Mouse (Mus musculus): ENCODE measurements around the gene Jarid2.
"Not testable (repeated sequence)": the region's sequence is repeated elsewhere in the genome, so short reads cannot be mapped to it uniquely, and the experiment has no call there.

Gene Jarid2

GRCm38 (mm10) chr13:44729424-44729971 lies at the start of gene Jarid2:
Jarid2 (plus strand) TSS chr13:44729474.
- peak; percentile 70 for DNase-seq

GRCm38 (mm10) chr13:44681051-44681450 lies 48.2 kb upstream of the Jarid2 start:
- no peak for DNase-seq

GRCm38 (mm10) chr13:44688140-44688539 lies 41.1 kb upstream of the Jarid2 start:
- no peak for DNase-seq

- DNase-seq, result no peak
These were observed 31.6 kb upstream of the Jarid2 start for GRCm38 (mm10) chr13:44697628-44698027.

- DNase-seq, result no peak
These were observed 25.1 kb upstream of the Jarid2 start for GRCm38 (mm10) chr13:44704036-44704801.

GRCm38 (mm10) chr13:44705031-44705742 lies 24.1 kb upstream of the Jarid2 start:
- peak; percentile 25 for DNase-seq

GRCm38 (mm10) chr13:44705743-44706044 lies 23.6 kb upstream of the Jarid2 start:
- no peak for DNase-seq

- DNase-seq, result no peak
These were observed 22.9 kb upstream of the Jarid2 start for GRCm38 (mm10) chr13:44706206-44706915.

- DNase-seq, result no peak
These were observed 22.1 kb upstream of the Jarid2 start for GRCm38 (mm10) chr13:44707176-44707575.

- no peak for DNase-seq
These were observed 20.8 kb upstream of the Jarid2 start for GRCm38 (mm10) chr13:44708336-44709017.

- DNase-seq, result no peak
These were observed 19.4 kb upstream of the Jarid2 start for GRCm38 (mm10) chr13:44709747-44710480.

GRCm38 (mm10) chr13:44711062-44711461 lies 18.2 kb upstream of the Jarid2 start:
- no peak for DNase-seq

GRCm38 (mm10) chr13:44711882-44712281 lies 17.4 kb upstream of the Jarid2 start:
- DNase-seq, result no peak

GRCm38 (mm10) chr13:44715187-44715885 lies 13.9 kb upstream of the Jarid2 start:
- DNase-seq, result peak; percentile 26

- no peak for DNase-seq
These were observed 11.4 kb upstream of the Jarid2 start for GRCm38 (mm10) chr13:44717838-44718237.

GRCm38 (mm10) chr13:44718465-44718864 lies 10.8 kb upstream of the Jarid2 start:
- not testable (repeated sequence) for DNase-seq

- DNase-seq, result no peak
These were observed 9.2 kb upstream of the Jarid2 start for GRCm38 (mm10) chr13:44720094-44720493.

GRCm38 (mm10) chr13:44721891-44722547 lies 7.3 kb upstream of the Jarid2 start:
- DNase-seq, result no peak

- DNase-seq, result not testable (repeated sequence)
These were observed 5.8 kb upstream of the Jarid2 start for GRCm38 (mm10) chr13:44723522-44723921.

GRCm38 (mm10) chr13:44728145-44728880 lies 961 bp upstream of the Jarid2 start:
- DNase-seq, result no peak
